Comparison of ENCODE assay signal across 9 mouse cellular contexts in the genomic region with DNA sequence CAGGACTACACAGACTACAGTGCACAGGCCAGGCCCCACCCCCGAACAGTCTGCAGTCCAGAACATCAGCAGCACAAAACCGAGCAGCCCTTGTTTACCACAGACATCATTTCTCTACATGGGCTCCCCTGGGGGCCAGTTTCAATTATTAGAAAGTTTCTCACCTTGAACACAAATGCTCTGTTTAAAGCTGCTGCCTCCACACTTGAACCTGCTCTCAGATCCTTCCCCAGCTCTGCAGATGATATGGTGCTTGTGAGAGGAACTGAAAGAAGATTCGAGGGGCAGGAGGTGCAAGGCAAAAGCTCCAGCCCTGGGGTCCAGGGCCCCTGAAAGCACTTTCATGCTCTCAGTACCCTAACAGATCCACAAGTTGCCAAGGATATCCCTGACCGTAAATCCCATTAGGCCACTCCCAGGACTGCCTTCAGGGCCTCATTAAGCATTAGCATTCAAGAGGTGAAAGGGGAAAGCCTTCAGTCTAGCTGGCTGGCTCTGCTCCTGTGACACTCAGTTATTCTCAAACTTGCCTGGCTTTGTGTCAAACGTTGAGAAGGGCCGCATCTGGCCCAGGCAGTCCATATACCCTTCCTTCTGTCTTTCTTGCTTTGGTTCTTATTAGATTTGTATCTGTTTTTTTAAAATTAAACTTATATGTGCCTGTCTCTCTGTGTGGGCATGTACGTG. TPM values are rescaled to one million over a fixed set of nuclear protein-coding genes. Genes with fewer than 3 reads are reported as not detected.
DNase-seq lines count a peak whose midpoint lies in the region; ATAC-seq and TF ChIP-seq lines count a peak whose summit lies in the region.
"Had no signal": no experiment of that assay in that cellular context is flagged by ENCODE, and none has a peak within 500 bp of the region (broad histone marks: within the 10 kb centered on the region; RNA-seq: fewer than 3 reads in every experiment).

No protein-coding gene starts in this region.

- no peak overlapping the region for H3K4me2 ChIP-seq in heart, postnatal 0 days (ENCODE audit: low read depth, low read length)
- no peak overlapping the region; the same call in 1 of the 2 replicates for H3K4me2 ChIP-seq in CH12.LX (ENCODE audit: insufficient read depth, low read depth, poor library complexity, severe bottlenecking)

- intact Hi-C loops in left cerebral cortex, postnatal 36 days (cut with DNase I), result no loop called here

- in situ Hi-C loops in CH12.LX (cut with MboI; ENCODE audit: low pct_ligation_motif_present, low pct_unique_long_range_greater_than_20kb, low sequenced_read_pairs), result loop anchor here (25.0 kb wide), 1 partner anchor 330 kb away; the partner anchor contains the start of gene Ninj1

- no peak for TF ChIP-seq CTCF in heart, postnatal 0 days (IDR thresholded peaks at IDR 0.05; ENCODE audit: low read depth)
- TF ChIP-seq CTCF in CH12.LX (conservative IDR thresholded peaks at IDR 0.05 in 1 of 2, IDR thresholded peaks at IDR 0.05 in 1 of 2; ENCODE audit: low read depth in 2 of 2, low read length in 2 of 2), result no peak
- no peak for TF ChIP-seq CTCF in embryonic fibroblast, embryonic 13.5 days (IDR thresholded peaks at IDR 0.05; ENCODE audit: borderline replicate concordance, insufficient read depth, low read length)

- no peak for ATAC-seq in heart, postnatal 0 days (ENCODE audit: insufficient read depth, low read depth)
- ATAC-seq in cerebellum, adult (ENCODE audit: insufficient number of reproducible peaks, low FRiP score, low TSS enrichment), result no peak

- H3K9me3 ChIP-seq in heart, postnatal 0 days (replicated peaks; ENCODE audit: control insufficient read depth, low read length), result no peaks in the 10 kb centered on the region
- H3K9me3 ChIP-seq in CH12.LX (replicated peaks; ENCODE audit: low read length), result no peaks in the 10 kb centered on the region
- H3K9me3 ChIP-seq: G1E had no signal

- no peak overlapping the region for H3K4me3 ChIP-seq in heart, postnatal 0 days (ENCODE audit: low read depth, low read length)
- no peak overlapping the region for H3K4me3 ChIP-seq in CH12.LX (replicated peaks in 1 of 3; ENCODE audit: low read depth in 2 of 3, low read length in 2 of 3, poor library complexity in 1 of 3)
- H3K4me3 ChIP-seq in embryonic fibroblast, embryonic 13.5 days (ENCODE audit: insufficient read depth, low read length), result no peak overlapping the region

- no peaks in the 10 kb centered on the region for H3K27me3 ChIP-seq in heart, postnatal 0 days (ENCODE audit: control insufficient read depth, insufficient read depth, low read length)
- H3K27me3 ChIP-seq in CH12.LX (replicated peaks), result no peaks in the 10 kb centered on the region

- no peak for TF ChIP-seq RAD21 in CH12.LX (IDR thresholded peaks at IDR 0.05; ENCODE audit: low read depth, low read length)

- no peak for TF ChIP-seq POLR2A in CH12.LX (IDR thresholded peaks at IDR 0.05; ENCODE audit: low read depth, low read length)
- TF ChIP-seq POLR2A in embryonic fibroblast, embryonic 13.5 days (IDR thresholded peaks at IDR 0.05; ENCODE audit: low read depth, low read length), result no peak

- dilution Hi-C loops in CH12.LX (cut with MboI; ENCODE audit: extremely low pct_ligation_motif_present, extremely low pct_unique_long_range_greater_than_20kb, low sequenced_read_pairs), result no loop called here

- no peak for DNase-seq in heart, postnatal 0 days (ENCODE audit: low spot score)
- DNase-seq in heart, adult 8-10 months (ENCODE audit: low spot score), result no peak
- peak; percentile 64 for DNase-seq in CH12.LX (ENCODE audit: extremely low read depth)
- DNase-seq in lung, postnatal 14 days, result peak; percentile 42
- no peak for DNase-seq in left cerebral cortex, postnatal 36 days (ENCODE audit: low spot score in 2 of 2)
- no peak for DNase-seq in ovary, postnatal 14 days (ENCODE audit: low spot score)

- no peak overlapping the region for H3K9ac ChIP-seq in heart, postnatal 0 days (replicated peaks; ENCODE audit: low read depth, low read length)
- no peak overlapping the region for H3K9ac ChIP-seq in CH12.LX (ENCODE audit: insufficient read depth, low read depth)

- peak overlapping the region; percentile 4; the same call in 1 of the 2 replicates for H3K27ac ChIP-seq in heart, postnatal 0 days (ENCODE audit: low read depth)
- no peak overlapping the region for H3K27ac ChIP-seq in CH12.LX (ENCODE audit: insufficient read depth, low read depth)
- H3K27ac ChIP-seq in embryonic fibroblast, embryonic 13.5 days (ENCODE audit: insufficient read depth, low read length), result peak overlapping the region; percentile 23

- H3K36me3 ChIP-seq in heart, postnatal 0 days (replicated peaks; ENCODE audit: control insufficient read depth, insufficient read depth, low read length), result no peaks in the 10 kb centered on the region
- H3K36me3 ChIP-seq in CH12.LX (replicated peaks in 1 of 2; ENCODE audit: control insufficient read depth in 1 of 2, insufficient read depth in 1 of 2, low read length in 1 of 2), result peaks cover 0 to 3% of the 10 kb centered on the region in 2 experiments

- WGBS in heart, postnatal 0 days, result 50% methylated on average over 7 of the region's 7 CpGs

- peaks cover 3% of the 10 kb centered on the region; the same call in 1 of the 2 replicates for H3K79me2 ChIP-seq in CH12.LX (replicated peaks; ENCODE audit: control insufficient read depth, extremely low read depth, insufficient read depth, poor library complexity, severe bottlenecking)

- peaks cover 38% of the 10 kb centered on the region for H3K4me1 ChIP-seq in heart, postnatal 0 days (ENCODE audit: control insufficient read depth, insufficient read depth)
- H3K4me1 ChIP-seq in CH12.LX (ENCODE audit: control insufficient read depth in 1 of 2, insufficient read depth in 2 of 2), result peaks cover 44 to 95% of the 10 kb centered on the region in 2 experiments
- H3K4me1 ChIP-seq in embryonic fibroblast, embryonic 13.5 days (ENCODE audit: control insufficient read depth, insufficient read depth, low read length), result peaks cover 11% of the 10 kb centered on the region; the same call in 1 of the 2 replicates

- no peak for TF ChIP-seq EP300 in heart, postnatal 0 days (IDR thresholded peaks at IDR 0.05; ENCODE audit: low read depth)
- peak; percentile 64; the same call in 1 of the 2 replicates for TF ChIP-seq EP300 in CH12.LX (IDR thresholded peaks at IDR 0.05; ENCODE audit: low read length)

TF ChIP-seq in CH12.LX, 34 proteins besides CTCF, POLR2A, EP300 and RAD21 (continues in another document):
- TF ChIP-seq E2F4 (IDR thresholded peaks at IDR 0.05; ENCODE audit: insufficient replicate concordance, low read depth, low read length) (no peak), ETS1 (conservative IDR thresholded peaks at IDR 0.05; ENCODE audit: low read depth, low read length) (peak; percentile 25; the same call in 1 of the 2 replicates), CHD1 (IDR thresholded peaks at IDR 0.05; ENCODE audit: low read depth, low read length) (no peak), UBTF (IDR thresholded peaks at IDR 0.05; ENCODE audit: low read depth, low read length) (no peak), MAX (IDR thresholded peaks at IDR 0.05; ENCODE audit: low read length) (no peak), ZMIZ1 (IDR thresholded peaks at IDR 0.05; ENCODE audit: low read depth, low read length) (no peak), GABPA (IDR thresholded peaks at IDR 0.05; ENCODE audit: insufficient replicate concordance, low read depth, low read length) (no peak), ELF1 (IDR thresholded peaks at IDR 0.05; ENCODE audit: low read depth, low read length) (no peak), JUND (conservative IDR thresholded peaks at IDR 0.05; ENCODE audit: low read depth, low read length) (no peak), POLR2AphosphoS2 (IDR thresholded peaks at IDR 0.05; ENCODE audit: low read depth, low read length) (no peak), SIN3A (IDR thresholded peaks at IDR 0.05; ENCODE audit: low read length) (no peak), TCF12 (IDR thresholded peaks at IDR 0.05; ENCODE audit: low read depth, low read length) (0 out of 2 replicates have a peak, but pooled peaks have one; percentile 17), NELFE (IDR thresholded peaks at IDR 0.05; ENCODE audit: low read depth, low read length) (no peak), MAZ (IDR thresholded peaks at IDR 0.05; ENCODE audit: low read depth, low read length) (no peak), CHD2 (IDR thresholded peaks at IDR 0.05; ENCODE audit: low read length) (no peak), ZNF384 (IDR thresholded peaks at IDR 0.05; ENCODE audit: low read depth, low read length) (no peak), KAT2A (IDR thresholded peaks at IDR 0.05; ENCODE audit: insufficient replicate concordance, low read length) (no peak), BHLHE40 (IDR thresholded peaks at IDR 0.05; ENCODE audit: low read depth, low read length) (0 out of 2 replicates have a peak, but pooled peaks have one; percentile 20), MEF2A (IDR thresholded peaks at IDR 0.05; ENCODE audit: borderline replicate concordance, low read depth, low read length) (peak; percentile 58; the same call in 1 of the 2 replicates), IRF4 (IDR thresholded peaks at IDR 0.05; ENCODE audit: low read depth, low read length) (peak; percentile 78), NRF1 (IDR thresholded peaks at IDR 0.05; ENCODE audit: low read depth, low read length) (no peak), ZC3H11A (IDR thresholded peaks at IDR 0.05; ENCODE audit: low read depth, low read length) (no peak), PAX5 (IDR thresholded peaks at IDR 0.05; ENCODE audit: low read length) (no peak), HCFC1 (IDR thresholded peaks at IDR 0.05; ENCODE audit: low read depth, low read length) (no peak), JUN (IDR thresholded peaks at IDR 0.05; ENCODE audit: insufficient read depth, low read depth, low read length) (no peak), USF2 (conservative IDR thresholded peaks at IDR 0.05; ENCODE audit: low read depth, low read length) (no peak), ZKSCAN1 (IDR thresholded peaks at IDR 0.05; ENCODE audit: borderline replicate concordance, low read depth, low read length) (no peak), MYC (IDR thresholded peaks at IDR 0.05; ENCODE audit: low read depth, low read length) (no peak), MXI1 (IDR thresholded peaks at IDR 0.05; ENCODE audit: low read depth, low read length) (no peak)

RNA-seq across cellular contexts. Expression of gene Phf2, which starts 13.5 kb away (rescaled TPM):
- 12.7 and 17.9 TPM in 2 replicates for total RNA-seq in heart, postnatal 0 days (2014; rRNA removed; ENCODE audit: low replicate concordance)
- polyA plus RNA-seq in heart, postnatal 0 days (2015; fragmentation: Nextera tagmentation; extraction: Ambion mirVana), result 2.3 and 2.6 TPM in 2 replicates
- total RNA-seq in heart, adult 8-10 months (2022), result 10 to 100 TPM; 26.8 to 31.5 (median 29.9) TPM
- total RNA-seq in CH12.LX (2012; rRNA removed) (6.3 and 6.7 TPM in 2 replicates), CH12.LX (2014; rRNA removed) (1.4 and 2.3 TPM in 2 replicates)
- polyA plus RNA-seq in CH12.LX (2012; ENCODE audit: insufficient read length, low read depth), result 12.2 and 14.2 TPM in 2 replicates
- 24.7 and 29.4 TPM in 2 replicates for polyA plus RNA-seq in embryonic fibroblast, embryonic 13.5 days (2011; ENCODE audit: insufficient read length, low read depth, missing spikeins)
- total RNA-seq in left cerebral cortex, postnatal 36 days (2021), result 10 to 100 TPM; 32.8 to 38.3 TPM

Comparison
In these comparisons a context has a peak if more than half of its experiments do, and no peak if none do; other contexts are left out.
1. DNase-seq: peak in CH12.LX (single experiment) and lung, postnatal 14 days (single experiment); none in heart, postnatal 0 days (single experiment), heart, adult 8-10 months (single experiment), left cerebral cortex, postnatal 36 days (0 of 2) and ovary, postnatal 14 days (single experiment).